8 mouse cellular contexts compared by ENCODE assay signal in genomic region chr10:76033119-76033455, GRCm38 (mm10). TPM values are rescaled to one million over a fixed set of nuclear protein-coding genes. Genes with fewer than 3 reads are reported as not detected.
DNase-seq lines count a peak whose midpoint lies in the region; ATAC-seq and TF ChIP-seq lines count a peak whose summit lies in the region.

No protein-coding gene starts in this region.

- peaks cover 2% of the 10 kb centered on the region; the same call in 1 of the 2 replicates for H3K4me1 ChIP-seq in heart, adult 2 months (ENCODE audit: control insufficient read depth, insufficient read depth, low read length)
- no peaks in the 10 kb centered on the region; the same call in 1 of the 2 replicates for H3K4me1 ChIP-seq in forebrain, embryonic 11.5 days (replicated peaks; ENCODE audit: control insufficient read depth, insufficient read depth, low read length)
- peaks cover 10 to 16% of the 10 kb centered on the region in 2 experiments; a peak in 3 of 4 replicates for H3K4me1 ChIP-seq in liver, embryonic 14.5 days (replicated peaks; ENCODE audit: control insufficient read depth in 2 of 2, insufficient read depth in 2 of 2, low read length in 1 of 2)

- no peak for TF ChIP-seq EP300 in heart, adult 2 months (IDR thresholded peaks at IDR 0.05; ENCODE audit: insufficient read depth, low read depth, low read length)
- TF ChIP-seq EP300 in liver, embryonic 14.5 days (IDR thresholded peaks at IDR 0.05; ENCODE audit: low read depth), result no peak

- peak overlapping the region; percentile 90 for H3K4me3 ChIP-seq in heart, adult 2 months
- peak overlapping the region; percentile 89 for H3K4me3 ChIP-seq in forebrain, embryonic 11.5 days (ENCODE audit: low read depth, low read length)
- H3K4me3 ChIP-seq in liver, embryonic 14.5 days (ENCODE audit: insufficient read depth in 1 of 2, low read depth in 2 of 2, low read length in 2 of 2), result peak overlapping the region; percentile 85 to 96

- TF ChIP-seq CTCF in heart, adult 2 months (IDR thresholded peaks at IDR 0.05), result no peak
- no peak for TF ChIP-seq CTCF in liver, embryonic 14.5 days (IDR thresholded peaks at IDR 0.05; ENCODE audit: low read depth)

- H3K27me3 ChIP-seq in heart, adult 2 months (ENCODE audit: control insufficient read depth, insufficient read depth, low read length), result no peaks in the 10 kb centered on the region
- H3K27me3 ChIP-seq in forebrain, embryonic 11.5 days (ENCODE audit: control insufficient read depth, insufficient read depth, low read length), result no peaks in the 10 kb centered on the region
- H3K27me3 ChIP-seq in liver, embryonic 14.5 days (ENCODE audit: control insufficient read depth, insufficient read depth, low read length), result no peaks in the 10 kb centered on the region

- H3K79me2 ChIP-seq in heart, adult 2 months (replicated peaks; ENCODE audit: control insufficient read depth, insufficient read depth, low read length), result peaks cover 9% of the 10 kb centered on the region

- no peaks in the 10 kb centered on the region for H3K9me3 ChIP-seq in forebrain, embryonic 11.5 days (ENCODE audit: control insufficient read depth, low read length)
- no peaks in the 10 kb centered on the region for H3K9me3 ChIP-seq in liver, embryonic 14.5 days (ENCODE audit: control insufficient read depth, low read length)

- no peak for TF ChIP-seq POLR2A in heart, adult 2 months (IDR thresholded peaks at IDR 0.05; ENCODE audit: insufficient read depth, low read depth, low read length)

- peak overlapping the region; percentile 85 for H3K4me2 ChIP-seq in forebrain, embryonic 11.5 days (ENCODE audit: low read depth, low read length, severe bottlenecking)
- H3K4me2 ChIP-seq in liver, embryonic 14.5 days (ENCODE audit: low read depth), result peak overlapping the region; percentile 94

- H3K9ac ChIP-seq in heart, adult 2 months (ENCODE audit: low read depth, low read length), result peak overlapping the region; percentile 91
- H3K9ac ChIP-seq in forebrain, embryonic 11.5 days (ENCODE audit: low read length), result peak overlapping the region; percentile 97
- H3K9ac ChIP-seq in liver, embryonic 14.5 days (replicated peaks), result peak overlapping the region; percentile 93

- no peak for ATAC-seq in forebrain, embryonic 11.5 days (replicated peaks; ENCODE audit: low FRiP score)
- no peak for ATAC-seq in liver, embryonic 14.5 days (ENCODE audit: insufficient read depth)

- intact Hi-C loops in heart, adult 2 months (cut with DNase I), result loop anchor here (10.0 kb wide), 1 partner anchor 138 kb away; the partner anchor contains the start of gene Derl3

- H3K27ac ChIP-seq in heart, adult 2 months, result peak overlapping the region; percentile 83
- no peak overlapping the region for H3K27ac ChIP-seq in forebrain, embryonic 11.5 days (ENCODE audit: low read depth, low read length)
- peak overlapping the region; percentile 15; the same call in 1 of the 2 replicates for H3K27ac ChIP-seq in liver, embryonic 14.5 days

- DNase-seq in heart, adult 2 months, result no peak
- no peak for DNase-seq in heart, adult 9 months (ENCODE audit: low spot score in 2 of 2)
- DNase-seq in CD4-positive, CD25-positive, alpha-beta regulatory T cell, adult 2 months (ENCODE audit: low read depth, low spot score), result peak; percentile 38
- DNase-seq in forebrain, embryonic 11.5 days (ENCODE audit: low spot score), result no peak
- no peak for DNase-seq in liver, embryonic 14.5 days (ENCODE audit: low read depth in 3 of 3, low spot score in 3 of 3)
- DNase-seq in right cerebral cortex, adult 18-20 months, result no peak
- DNase-seq in right cerebral cortex, postnatal 4 days, result no peak
- no peak for DNase-seq in adrenal gland, adult 8-10 months

- 21% methylated on average over 7 of the region's 7 CpGs for WGBS in heart, adult 2 months
- WGBS in forebrain, embryonic 11.5 days, result 25% methylated on average over 7 of the region's 7 CpGs
- 12% methylated on average over 7 of the region's 7 CpGs for WGBS in liver, embryonic 14.5 days (ENCODE audit: insufficient replicate concordance)

- H3K36me3 ChIP-seq in heart, adult 2 months (ENCODE audit: control insufficient read depth, insufficient read depth, low read length), result peaks cover 3% of the 10 kb centered on the region
- H3K36me3 ChIP-seq in forebrain, embryonic 11.5 days (ENCODE audit: control insufficient read depth, insufficient read depth, low read length), result peaks cover 3% of the 10 kb centered on the region; the same call in 1 of the 2 replicates
- peaks cover 7% of the 10 kb centered on the region for H3K36me3 ChIP-seq in liver, embryonic 14.5 days (replicated peaks; ENCODE audit: control insufficient read depth, insufficient read depth, low read depth)

RNA-seq across cellular contexts. Expression of gene Zfp280b, which starts 0.6 kb away (rescaled TPM):
- 1 to 10 TPM; 5.0 to 6.7 TPM for total RNA-seq in heart, adult 2 months (2021)
- polyA plus RNA-seq in heart, adult 2 months (2012; rRNA removed), result 3.7 and 7.0 TPM in 2 replicates
- 33.9 and 34.3 TPM in 2 replicates for polyA plus RNA-seq in forebrain, embryonic 11.5 days (2014; fragmentation: Nextera tagmentation; extraction: Ambion mirVana)
- polyA plus RNA-seq in liver, embryonic 14.5 days (2012; rRNA removed), result 6.8 and 7.1 TPM in 2 replicates
- polyA plus RNA-seq in liver, embryonic 14.5 days (2014; fragmentation: Nextera tagmentation; extraction: Ambion mirVana), result 9.6 and 10.1 TPM in 2 replicates
- 10 to 100 TPM in 2 of 4 experiments, 1 to 10 TPM in 2; 8.7 to 10.4 (median 9.5) TPM for total RNA-seq in adrenal gland, adult 8-10 months (2022)
